Mouse (Mus musculus): ENCODE data around the gene Olfr1324. TPM values are rescaled to one million over a fixed set of nuclear protein-coding genes. Genes with fewer than 3 reads are reported as not detected.
"Not testable (repeated sequence)": the region's sequence is repeated elsewhere in the genome, so short reads cannot be mapped to it uniquely, and the experiment has no call there.

Olfr1324 gene
- polyA plus RNA-seq, 1 experiment from 2014 or later = not detected

DNA sequence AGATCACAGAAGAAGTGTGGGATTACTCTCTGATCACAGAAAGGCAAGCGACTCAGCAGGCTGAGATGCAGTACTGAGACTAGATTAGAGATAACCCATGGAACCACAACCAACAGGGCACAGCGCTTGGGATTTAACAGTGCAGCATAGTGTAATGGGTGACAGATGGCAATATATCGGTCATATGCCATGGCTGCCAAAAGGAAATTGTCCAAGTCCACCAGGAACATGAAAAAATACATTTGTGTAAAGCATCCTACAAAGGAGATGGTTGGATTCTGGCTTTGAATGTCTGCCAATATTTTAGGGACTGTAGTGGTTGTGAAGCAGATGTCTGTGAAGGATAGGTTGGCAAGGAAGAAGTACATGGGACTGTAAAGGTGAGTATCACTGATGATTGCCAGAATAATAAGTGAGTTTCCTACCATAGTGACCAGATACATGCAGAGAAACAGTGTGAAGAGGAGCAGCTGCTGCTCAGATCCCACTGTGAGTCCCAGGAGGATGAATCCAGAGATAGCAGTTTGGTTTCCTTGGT, 2.3 kb downstream of the Olfr1324 start:
- H3K27ac ChIP-seq (ENCODE audit: low read depth, low read length) = no peak overlapping the region
- TF ChIP-seq CTCF (IDR thresholded peaks at IDR 0.05; ENCODE audit: low read depth) = no peak
- H3K36me3 ChIP-seq (ENCODE audit: control insufficient read depth, insufficient read depth) = no peaks in the 10 kb centered on the region
- ATAC-seq = no peak
- no peak overlapping the region for H3K4me3 ChIP-seq (ENCODE audit: low read depth, low read length)
- no peak overlapping the region for H3K4me2 ChIP-seq (replicated peaks; ENCODE audit: low read depth)
- 82% methylated on average over 3 of the region's 3 CpGs for WGBS
- no peaks in the 10 kb centered on the region for H3K27me3 ChIP-seq (replicated peaks; ENCODE audit: control insufficient read depth, insufficient read depth, low read length)
- no peaks in the 10 kb centered on the region for H3K9me3 ChIP-seq (ENCODE audit: control insufficient read depth)
- no peak overlapping the region for H3K9ac ChIP-seq (ENCODE audit: low read depth, low read length)
- no peaks in the 10 kb centered on the region for H3K4me1 ChIP-seq (replicated peaks; ENCODE audit: control insufficient read depth, insufficient read depth, low read length)

DNA sequence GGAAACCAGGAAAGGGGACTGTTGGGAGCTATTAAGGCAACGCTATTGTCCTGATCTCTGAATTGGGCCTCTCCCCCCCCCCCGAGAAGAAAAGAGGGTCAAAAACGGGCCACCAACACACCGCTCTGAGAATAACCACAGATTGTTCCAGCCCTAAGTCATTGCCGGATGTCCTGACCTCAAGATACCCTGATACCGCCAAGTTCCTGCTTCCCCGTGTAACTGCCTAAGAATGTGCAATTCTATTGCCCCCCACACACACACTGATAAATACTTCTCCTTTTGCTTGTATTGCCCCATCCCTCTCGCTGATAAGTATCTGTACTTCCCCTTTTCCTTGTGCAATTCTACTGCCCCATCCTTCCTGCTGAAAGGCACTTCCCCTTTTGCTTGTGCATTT, 17.9 kb downstream of the Olfr1324 start:
- H3K27ac ChIP-seq (ENCODE audit: low read depth, low read length); H3K36me3 ChIP-seq (ENCODE audit: control insufficient read depth, insufficient read depth); H3K4me1 ChIP-seq (replicated peaks; ENCODE audit: control insufficient read depth, insufficient read depth, low read length); ATAC-seq; H3K27me3 ChIP-seq (replicated peaks; ENCODE audit: control insufficient read depth, insufficient read depth, low read length); H3K4me3 ChIP-seq (ENCODE audit: low read depth, low read length); H3K4me2 ChIP-seq (replicated peaks; ENCODE audit: low read depth); H3K9ac ChIP-seq (ENCODE audit: low read depth, low read length); H3K9me3 ChIP-seq (ENCODE audit: control insufficient read depth): not testable (repeated sequence)
- WGBS = 89% methylated on average over 8 of the region's 8 CpGs

- 80% methylated on average over 3 of the region's 4 CpGs for WGBS
Observed at GRCm38 (mm10) chrX:50390616-50391015, 37.7 kb downstream of the Olfr1324 start.

DNA sequence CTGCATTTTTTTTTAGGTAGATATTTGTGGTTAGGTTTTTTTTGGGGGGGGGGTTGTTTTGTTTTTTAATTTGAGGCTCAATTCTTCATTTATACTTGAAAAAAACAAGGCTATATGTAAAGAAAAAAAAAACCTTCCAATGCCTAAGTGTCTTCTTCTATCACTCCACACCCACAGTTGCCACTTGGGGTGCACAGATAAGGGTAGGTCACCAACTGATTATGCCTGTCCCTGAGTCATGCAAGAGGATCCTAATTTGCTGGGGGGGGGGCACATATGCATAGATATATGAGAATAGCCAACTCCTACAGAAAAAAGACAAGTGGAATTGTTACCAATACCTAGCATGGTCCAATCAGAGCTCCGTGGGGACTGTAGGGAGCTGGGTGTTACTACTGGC, 53.3 kb downstream of the Olfr1324 start:
- no peaks in the 10 kb centered on the region for H3K9me3 ChIP-seq (ENCODE audit: control insufficient read depth)
- H3K4me3 ChIP-seq (ENCODE audit: low read depth, low read length) = no peak overlapping the region
- no peak overlapping the region for H3K9ac ChIP-seq (ENCODE audit: low read depth, low read length)
- no peak overlapping the region for H3K4me2 ChIP-seq (replicated peaks; ENCODE audit: low read depth)
- no peak overlapping the region for H3K27ac ChIP-seq (ENCODE audit: low read depth, low read length)
- ATAC-seq = no peak
- no peak for TF ChIP-seq CTCF (IDR thresholded peaks at IDR 0.05; ENCODE audit: low read depth)
- no peaks in the 10 kb centered on the region for H3K27me3 ChIP-seq (replicated peaks; ENCODE audit: control insufficient read depth, insufficient read depth, low read length)
- WGBS = 75% methylated on average over 1 of the region's 1 CpGs
- H3K4me1 ChIP-seq (replicated peaks; ENCODE audit: control insufficient read depth, insufficient read depth, low read length) = no peaks in the 10 kb centered on the region
- H3K36me3 ChIP-seq (ENCODE audit: control insufficient read depth, insufficient read depth) = no peaks in the 10 kb centered on the region

More at GRCm38 (mm10) chrX:50390616-50391015, 37.7 kb downstream of the Olfr1324 start:
- H3K4me1 ChIP-seq (replicated peaks; ENCODE audit: control insufficient read depth, insufficient read depth, low read length); H3K36me3 ChIP-seq (ENCODE audit: control insufficient read depth, insufficient read depth); ATAC-seq; H3K4me2 ChIP-seq (replicated peaks; ENCODE audit: low read depth); H3K9me3 ChIP-seq (ENCODE audit: control insufficient read depth); H3K27ac ChIP-seq (ENCODE audit: low read depth, low read length); H3K4me3 ChIP-seq (ENCODE audit: low read depth, low read length); H3K9ac ChIP-seq (ENCODE audit: low read depth, low read length); H3K27me3 ChIP-seq (replicated peaks; ENCODE audit: control insufficient read depth, insufficient read depth, low read length): not testable (repeated sequence)

Data from intestine, postnatal 0 days (tissue).